Comparison of ENCODE assay signal across 8 mouse cellular contexts in the genomic region with DNA sequence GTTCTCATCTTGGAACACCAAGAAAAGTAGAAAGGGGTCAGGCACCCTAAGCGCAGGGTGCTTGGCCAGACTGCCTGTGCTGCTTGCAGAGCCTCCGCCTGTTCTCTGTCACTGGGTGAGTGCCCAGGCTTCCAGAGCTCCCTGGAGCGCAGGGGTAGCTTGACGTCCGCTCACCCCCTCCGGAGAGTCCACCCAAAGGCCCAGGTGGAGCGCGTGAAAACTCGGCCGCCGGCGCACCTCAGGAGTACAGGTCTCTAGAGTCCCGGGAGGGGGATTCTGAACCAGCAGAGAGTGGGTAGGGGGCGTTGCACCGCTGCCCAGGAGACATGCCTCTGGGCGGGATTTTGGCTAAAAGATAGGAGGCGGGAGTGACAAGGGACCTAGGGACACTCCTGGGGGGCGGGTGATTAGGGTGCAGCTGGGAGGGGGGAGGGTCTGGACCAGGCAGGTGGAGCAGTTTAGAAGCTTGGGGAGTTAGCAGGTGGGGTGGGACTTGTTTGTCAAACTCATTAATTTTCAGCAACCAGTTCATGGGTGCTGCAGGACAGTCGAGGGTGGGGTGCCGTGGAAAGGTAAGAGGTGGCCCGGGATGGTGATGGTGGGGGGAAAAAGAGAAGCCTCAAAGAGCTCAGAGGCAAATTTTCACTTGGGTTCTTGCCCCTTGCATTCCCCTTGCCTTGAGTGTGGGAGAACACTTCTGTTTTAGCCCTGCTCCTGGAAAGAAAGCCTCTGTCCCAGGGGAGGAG. TPM values are rescaled to one million over a fixed set of nuclear protein-coding genes. Genes with fewer than 3 reads are reported as not detected.
DNase-seq lines count a peak whose midpoint lies in the region; ATAC-seq lines count a peak whose summit lies in the region.

No protein-coding gene starts in this region.

- peak overlapping the region; percentile 98 for H3K4me2 ChIP-seq in forebrain, embryonic 13.5 days
- peak overlapping the region; percentile 75 for H3K4me2 ChIP-seq in hindbrain, embryonic 14.5 days (replicated peaks)
- peak overlapping the region; percentile 73 for H3K4me2 ChIP-seq in limb, embryonic 15.5 days

- WGBS in forebrain, embryonic 13.5 days, result 0% methylated on average over 21 of the region's 21 CpGs
- under 1% methylated on average over 21 of the region's 21 CpGs for WGBS in hindbrain, embryonic 14.5 days
- 2% methylated on average over 21 of the region's 21 CpGs for WGBS in limb, embryonic 15.5 days

- peaks cover 11% of the 10 kb centered on the region for H3K27me3 ChIP-seq in forebrain, embryonic 13.5 days
- 0 out of 2 replicates have a peak, but pooled peaks cover 3% of the 10 kb centered on the region for H3K27me3 ChIP-seq in hindbrain, embryonic 14.5 days (ENCODE audit: control insufficient read depth, insufficient read depth, low read length)
- peaks cover 29% of the 10 kb centered on the region for H3K27me3 ChIP-seq in limb, embryonic 15.5 days

- peak overlapping the region; percentile 71 for H3K9ac ChIP-seq in forebrain, embryonic 13.5 days
- peak overlapping the region; percentile 66 for H3K9ac ChIP-seq in hindbrain, embryonic 14.5 days
- no peak overlapping the region for H3K9ac ChIP-seq in limb, embryonic 15.5 days

- H3K36me3 ChIP-seq in forebrain, embryonic 13.5 days (ENCODE audit: poor library complexity, severe bottlenecking), result no peaks in the 10 kb centered on the region
- H3K36me3 ChIP-seq in hindbrain, embryonic 14.5 days (replicated peaks; ENCODE audit: control insufficient read depth, insufficient read depth), result no peaks in the 10 kb centered on the region
- no peaks in the 10 kb centered on the region for H3K36me3 ChIP-seq in limb, embryonic 15.5 days

- DNase-seq in ovary, postnatal 36 days (ENCODE audit: low spot score), result peak; percentile 23
- DNase-seq in ovary, postnatal 10 days (ENCODE audit: low spot score), result no peak
- no peak for DNase-seq in hindbrain, embryonic 14.5 days (ENCODE audit: low spot score)
- peak; percentile 35 to 55 for DNase-seq in right cerebral cortex, adult 2 months (ENCODE audit: low spot score in 2 of 2)
- DNase-seq in thymus, adult 18-20 months, result no peak

- no peak overlapping the region for H3K27ac ChIP-seq in forebrain, embryonic 13.5 days
- H3K27ac ChIP-seq in hindbrain, embryonic 14.5 days, result peak overlapping the region; percentile 65
- no peak overlapping the region for H3K27ac ChIP-seq in limb, embryonic 15.5 days

- no peaks in the 10 kb centered on the region for H3K9me3 ChIP-seq in forebrain, embryonic 13.5 days (replicated peaks)
- no peaks in the 10 kb centered on the region for H3K9me3 ChIP-seq in hindbrain, embryonic 14.5 days (ENCODE audit: control insufficient read depth, low read length)
- H3K9me3 ChIP-seq in limb, embryonic 15.5 days, result no peaks in the 10 kb centered on the region

- peak overlapping the region; percentile 55 for H3K4me3 ChIP-seq in forebrain, embryonic 13.5 days
- H3K4me3 ChIP-seq in hindbrain, embryonic 14.5 days (replicated peaks; ENCODE audit: low read length), result peak overlapping the region; percentile 55
- peak overlapping the region; percentile 40 for H3K4me3 ChIP-seq in limb, embryonic 15.5 days

- peak; percentile 62 for ATAC-seq in forebrain, embryonic 13.5 days
- ATAC-seq in hindbrain, embryonic 14.5 days (ENCODE audit: low FRiP score), result peak; percentile 56
- peak; percentile 71; the same call in 1 of the 2 replicates for ATAC-seq in limb, embryonic 15.5 days (ENCODE audit: insufficient number of reproducible peaks, low FRiP score, low TSS enrichment, low read depth)
- no peak for ATAC-seq in erythroid progenitor cell, adult 5-6 weeks (replicated peaks; ENCODE audit: low FRiP score, poor library complexity, severe bottlenecking)

- H3K4me1 ChIP-seq in forebrain, embryonic 13.5 days, result peaks cover 29% of the 10 kb centered on the region
- H3K4me1 ChIP-seq in hindbrain, embryonic 14.5 days (replicated peaks; ENCODE audit: control insufficient read depth, insufficient read depth, low read length), result peaks cover 3% of the 10 kb centered on the region; the same call in 1 of the 2 replicates
- peaks cover 23% of the 10 kb centered on the region for H3K4me1 ChIP-seq in limb, embryonic 15.5 days

RNA-seq across cellular contexts. Expression of a gene that starts 0.7 kb away (rescaled TPM):
- 2.2 and 2.5 TPM in 2 replicates for polyA plus RNA-seq in forebrain, embryonic 13.5 days (2015; fragmentation: Nextera tagmentation; extraction: Ambion mirVana)
- 7.8 and 8.8 TPM in 2 replicates for polyA plus RNA-seq in hindbrain, embryonic 14.5 days (2014; fragmentation: Nextera tagmentation; extraction: Ambion mirVana)
- polyA plus RNA-seq in limb, embryonic 15.5 days (2015; fragmentation: Nextera tagmentation; extraction: Ambion mirVana), result 0.42 and 0.74 TPM in 2 replicates
- not detected in 2 replicates for total RNA-seq in erythroid progenitor cell, adult 5-6 weeks (2015; ENCODE audit: low replicate concordance)
- total RNA-seq in erythroid progenitor cell, adult 5-6 weeks (2017; ENCODE audit: low replicate concordance), result not detected in 2 replicates

Comparison
In these comparisons a context has a peak if more than half of its experiments do, and no peak if none do; other contexts are left out.
1. DNase-seq: peak in ovary, postnatal 36 days (single experiment) and right cerebral cortex, adult 2 months (2 of 2); none in ovary, postnatal 10 days (single experiment), hindbrain, embryonic 14.5 days (single experiment) and thymus, adult 18-20 months (0 of 2).
2. Peak in every context shown above with its lines, with median percentiles within 50 percentile points of each other: H3K4me2 ChIP-seq and H3K4me3 ChIP-seq.